Mouse (Mus musculus): ENCODE measurements around the gene Fancg.
A peak's percentile ranks its signal among the peaks of the same experiment; 100 is the strongest.
"Not testable (repeated sequence)": the region's sequence is repeated elsewhere in the genome, so short reads cannot be mapped to it uniquely, and the experiment has no call there.

Gene Fancg

GRCm38 (mm10) chr4:42999451-43000140 lies 10.7 kb downstream of the Fancg start:
- peak; percentile 78 for DNase-seq (ENCODE audit: low read depth, low spot score)

- DNase-seq (ENCODE audit: low read depth, low spot score): no peak
Measured at GRCm38 (mm10) chr4:42998022-42998421, 12.3 kb downstream of the Fancg start.

GRCm38 (mm10) chr4:42988296-42988695 lies 22.0 kb downstream of the Fancg start:
- DNase-seq (ENCODE audit: low read depth, low spot score): no peak

GRCm38 (mm10) chr4:42980467-42980866 lies 29.8 kb downstream of the Fancg start:
- not testable (repeated sequence) for DNase-seq (ENCODE audit: low read depth, low spot score)

- DNase-seq (ENCODE audit: low read depth, low spot score): peak; percentile 33
Measured at GRCm38 (mm10) chr4:42978062-42978461, 32.2 kb downstream of the Fancg start.

- no peak for DNase-seq (ENCODE audit: low read depth, low spot score)
Measured at GRCm38 (mm10) chr4:42973868-42974267, 36.4 kb downstream of the Fancg start.

GRCm38 (mm10) chr4:42972952-42973351 lies 37.4 kb downstream of the Fancg start:
- DNase-seq (ENCODE audit: low read depth, low spot score): no peak

- no peak for DNase-seq (ENCODE audit: low read depth, low spot score)
Measured at GRCm38 (mm10) chr4:42969304-42969703, 41.0 kb downstream of the Fancg start, which contains the start of gene 1700022I11Rik. Gene 1700022I11Rik, plus strand, starts transcription at chr4:42969604.

GRCm38 (mm10) chr4:42965039-42965719 lies 45.1 kb downstream of the Fancg start:
- DNase-seq (ENCODE audit: low read depth, low spot score): peak; percentile 84

- peak; percentile 26 for DNase-seq (ENCODE audit: low read depth, low spot score)
Measured at GRCm38 (mm10) chr4:42963480-42963879, 46.8 kb downstream of the Fancg start.

- DNase-seq (ENCODE audit: low read depth, low spot score): peak; percentile 73
Measured at GRCm38 (mm10) chr4:42961592-42961991, 48.7 kb downstream of the Fancg start.

GRCm38 (mm10) chr4:42959382-42959781 lies 50.9 kb downstream of the Fancg start:
- DNase-seq (ENCODE audit: low read depth, low spot score): no peak

GRCm38 (mm10) chr4:42958942-42959341 lies 51.4 kb downstream of the Fancg start:
- no peak for DNase-seq (ENCODE audit: low read depth, low spot score)

GRCm38 (mm10) chr4:42957979-42958378 lies 52.3 kb downstream of the Fancg start:
- no peak for DNase-seq (ENCODE audit: low read depth, low spot score)

- no peak for DNase-seq (ENCODE audit: low read depth, low spot score)
Measured at GRCm38 (mm10) chr4:42957306-42957705, 53.0 kb downstream of the Fancg start.

- DNase-seq (ENCODE audit: low read depth, low spot score): no peak
Measured at GRCm38 (mm10) chr4:42956581-42956980, 53.7 kb downstream of the Fancg start.

GRCm38 (mm10) chr4:42955200-42955599 lies 55.1 kb downstream of the Fancg start:
- DNase-seq (ENCODE audit: low read depth, low spot score): no peak

- DNase-seq (ENCODE audit: low read depth, low spot score): peak; percentile 80
Measured at GRCm38 (mm10) chr4:42954297-42954696, 56.0 kb downstream of the Fancg start.

- DNase-seq (ENCODE audit: low read depth, low spot score): no peak
Measured at GRCm38 (mm10) chr4:42953435-42954094, 56.7 kb downstream of the Fancg start.

- DNase-seq (ENCODE audit: low read depth, low spot score): no peak
Measured at GRCm38 (mm10) chr4:42952563-42952962, 57.7 kb downstream of the Fancg start.

All from 3T3-L1 (cell line).